Mouse (Mus musculus) embryonic fibroblast, embryonic 13.5 days (primary cell): ENCODE results near the gene Actn4. TPM values are rescaled to one million over a fixed set of nuclear protein-coding genes. Genes with fewer than 3 reads are reported as not detected.
A peak's percentile ranks its signal among the peaks of the same experiment; 100 is the strongest.
"Not testable (repeated sequence)": the region's sequence is repeated elsewhere in the genome, so short reads cannot be mapped to it uniquely, and the experiment has no call there.

ENCODE experiments used
- H3K27ac ChIP-seq: 2 replicates; pipeline ENCODE4 v1.5.1; 2012; ENCODE audit warnings: low read length, control low read depth, inconsistent platforms; ENCODE audit not compliant: insufficient read depth
- H3K4me1 ChIP-seq: 2 replicates; pipeline ENCODE4 v1.6.1; 2011; ENCODE audit warnings: low read length; ENCODE audit not compliant: control insufficient read depth, insufficient read depth
- H3K4me3 ChIP-seq: 2 replicates; pipeline ENCODE4 v1.5.1; 2011; ENCODE audit warnings: mild to moderate bottlenecking, control low read depth, low read length; ENCODE audit not compliant: insufficient read depth
- CTCF ChIP-seq: IDR thresholded peaks from 2 replicates; pipeline ENCODE4 v1.5.1; 2011; ENCODE audit warnings: mild to moderate bottlenecking, control low read depth, low read length, moderate library complexity, borderline replicate concordance; ENCODE audit not compliant: insufficient read depth
- POLR2A ChIP-seq: IDR thresholded peaks from 2 replicates; pipeline ENCODE4 v1.6.1; 2011; ENCODE audit warnings: low read depth, mild to moderate bottlenecking, control low read depth, low read length, moderate library complexity
- polyA plus RNA-seq: library from polyadenylated mRNA; stranded (reverse); fragments of >200 nt; gene quantifications from 2 replicates; pipeline ENCODE4 v1.2.4, GENCODE M21; 2011; ENCODE audit warnings: low read depth; ENCODE audit not compliant: missing spikeins, insufficient read length

The Actn4 gene
- polyA plus RNA-seq, 1 experiment, result 446 TPM

- no peak for TF ChIP-seq CTCF
- TF ChIP-seq POLR2A, result no peak
Observed at GRCm38 (mm10) chr7:28879606-28880005, 82.5 kb downstream of the Actn4 start.

DNA sequence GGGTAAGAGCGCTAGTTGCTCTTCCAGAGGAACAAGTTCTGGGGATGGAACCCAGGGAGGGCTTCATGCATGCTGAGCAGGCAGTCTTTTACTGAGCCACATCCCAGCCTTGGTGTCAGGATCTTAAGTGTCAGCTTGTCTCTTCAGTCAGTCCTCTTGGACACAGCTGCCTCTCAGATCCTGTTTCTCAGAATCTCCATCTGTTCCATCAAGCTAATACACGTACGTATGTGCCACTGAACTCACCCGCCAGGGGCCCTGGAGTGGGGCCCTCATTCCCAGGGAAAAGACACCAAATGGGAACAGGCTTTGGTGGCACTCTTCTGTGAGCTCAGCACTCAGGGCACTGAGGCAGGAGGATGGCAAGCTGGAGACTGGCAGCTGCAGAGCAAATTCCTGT lies 84.3 kb downstream of the Actn4 start:
- H3K4me3 ChIP-seq, result no peak overlapping the region
- H3K27ac ChIP-seq, result no peak overlapping the region
- TF ChIP-seq CTCF (no peak), POLR2A (no peak)
- no peaks in the 10 kb centered on the region for H3K4me1 ChIP-seq

More at GRCm38 (mm10) chr7:28879606-28880005, 82.5 kb downstream of the Actn4 start:
- Histone ChIP-seq H3K27ac (no peak overlapping the region), H3K4me1 (no peaks in the 10 kb centered on the region), H3K4me3 (no peak overlapping the region)

GRCm38 (mm10) chr7:28877155-28877554 lies 85.0 kb downstream of the Actn4 start:
- no peaks in the 10 kb centered on the region for H3K4me1 ChIP-seq
- H3K4me3 ChIP-seq, result no peak overlapping the region
- no peak overlapping the region for H3K27ac ChIP-seq
- TF ChIP-seq CTCF, result no peak
- no peak for TF ChIP-seq POLR2A

DNA sequence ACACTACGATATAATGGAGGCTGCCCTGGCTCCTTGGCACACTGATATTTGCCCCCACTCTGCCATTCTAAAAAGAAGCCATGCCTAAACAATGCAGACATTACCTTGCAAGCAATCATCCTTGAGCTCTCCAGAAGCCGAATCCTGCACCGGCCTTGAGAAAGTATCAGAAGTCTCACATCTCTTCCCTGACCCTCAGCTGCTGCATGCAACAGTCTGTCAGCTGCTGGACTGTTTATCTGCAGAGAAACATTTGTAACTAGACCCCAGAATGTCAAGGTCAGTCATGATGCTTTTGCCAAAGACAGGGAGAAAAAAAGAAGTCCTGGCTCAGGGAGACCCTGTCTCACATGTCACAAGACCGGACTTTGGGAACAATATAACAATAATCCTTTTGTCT lies 86.0 kb downstream of the Actn4 start:
- no peak for TF ChIP-seq POLR2A
- TF ChIP-seq CTCF, result no peak
- H3K4me1 ChIP-seq, result no peaks in the 10 kb centered on the region
- no peak overlapping the region for H3K27ac ChIP-seq
- no peak overlapping the region for H3K4me3 ChIP-seq

GRCm38 (mm10) chr7:28874565-28874964 lies 87.6 kb downstream of the Actn4 start:
- Histone ChIP-seq H3K27ac (no peak overlapping the region), H3K4me1 (no peaks in the 10 kb centered on the region), H3K4me3 (no peak overlapping the region)
- no peak for TF ChIP-seq CTCF
- TF ChIP-seq POLR2A, result no peak

- no peaks in the 10 kb centered on the region for H3K4me1 ChIP-seq
- H3K4me3 ChIP-seq, result no peak overlapping the region
- no peak overlapping the region for H3K27ac ChIP-seq
- no peak for TF ChIP-seq CTCF
- TF ChIP-seq POLR2A, result no peak
Observed at GRCm38 (mm10) chr7:28870901-28871664, 91.1 kb downstream of the Actn4 start.

DNA sequence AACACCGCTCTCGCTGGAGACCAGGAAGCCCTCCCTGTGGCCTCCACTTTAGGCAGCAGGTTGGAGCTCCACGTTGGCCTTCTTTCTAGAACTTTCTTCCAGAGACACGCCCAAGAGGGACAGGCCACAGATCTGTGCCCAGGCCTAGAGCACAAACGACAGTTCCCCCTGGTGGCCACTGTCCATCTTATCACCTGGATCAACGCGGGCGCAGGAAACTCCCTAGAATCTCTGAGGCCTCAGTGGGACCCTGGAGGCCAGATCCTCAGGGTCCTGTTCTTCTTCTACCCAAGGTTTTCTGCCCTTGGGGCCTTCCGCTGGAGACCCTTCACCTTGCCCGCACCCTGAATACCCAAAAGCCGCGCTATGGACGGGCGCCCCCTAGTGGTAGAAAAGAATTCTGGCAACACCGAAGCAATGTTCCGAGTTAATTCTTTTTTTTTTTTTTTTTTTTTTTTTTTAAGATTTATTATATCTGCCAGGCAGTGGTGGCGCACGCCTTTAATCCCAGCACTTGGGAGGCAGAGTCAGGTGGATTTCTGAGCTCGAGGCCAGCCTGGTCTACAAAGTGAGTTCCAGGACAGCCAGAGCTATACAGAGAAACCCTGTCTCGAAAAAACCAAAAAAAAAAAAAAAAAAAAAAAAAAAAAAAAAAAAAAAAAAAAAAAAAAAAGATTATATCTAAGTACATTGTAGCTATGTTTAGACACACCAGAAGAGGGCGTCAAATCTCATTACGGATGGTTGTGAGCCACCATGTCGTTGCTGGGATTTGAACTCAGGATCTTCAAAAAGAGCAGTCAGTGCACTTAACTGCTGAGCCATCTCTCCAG lies 94.4 kb downstream of the Actn4 start:
- not testable (repeated sequence) for H3K27ac ChIP-seq, H3K4me1 ChIP-seq, H3K4me3 ChIP-seq
- peak; percentile 42 for TF ChIP-seq CTCF

DNA sequence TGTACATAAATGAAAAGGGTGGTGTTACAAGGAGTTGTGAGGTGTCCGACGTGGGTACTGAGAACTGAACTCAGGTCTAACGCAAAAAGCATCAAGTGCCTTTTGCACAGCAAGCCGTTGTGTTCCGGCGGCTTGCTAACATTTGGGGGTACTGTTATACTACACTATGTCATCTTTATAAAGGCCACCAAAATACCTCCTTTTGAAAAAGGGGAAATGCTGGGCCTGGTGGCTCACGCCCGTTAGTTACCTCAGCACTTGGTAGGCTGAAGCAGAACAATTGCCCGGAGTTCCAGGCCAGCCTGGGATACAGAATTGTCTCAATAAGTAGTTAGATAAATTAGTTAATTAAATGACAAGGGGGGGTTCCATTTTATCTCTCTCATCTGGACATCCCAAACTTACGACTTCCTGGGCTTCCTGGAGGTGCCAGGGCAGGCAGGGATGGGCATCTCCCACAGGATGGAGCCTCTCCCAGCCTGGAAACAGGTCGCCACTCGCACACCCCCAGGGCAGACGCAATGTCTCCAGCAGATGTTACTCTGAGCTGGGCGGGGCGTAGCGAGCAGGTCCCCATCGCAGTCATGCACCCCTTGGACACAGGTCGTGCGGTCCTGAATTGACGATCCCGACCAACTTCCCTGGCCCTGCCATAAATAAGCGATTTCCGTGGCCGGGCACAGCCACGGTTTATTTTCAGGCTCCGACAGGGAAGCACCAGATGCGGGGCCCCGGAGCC lies 95.2 kb downstream of the Actn4 start:
- TF ChIP-seq POLR2A (no peak), CTCF (no peak)
- H3K4me3 ChIP-seq, result no peak overlapping the region
- H3K27ac ChIP-seq, result no peak overlapping the region
- H3K4me1 ChIP-seq, result peaks cover 9% of the 10 kb centered on the region; the same call in 1 of the 2 replicates

DNA sequence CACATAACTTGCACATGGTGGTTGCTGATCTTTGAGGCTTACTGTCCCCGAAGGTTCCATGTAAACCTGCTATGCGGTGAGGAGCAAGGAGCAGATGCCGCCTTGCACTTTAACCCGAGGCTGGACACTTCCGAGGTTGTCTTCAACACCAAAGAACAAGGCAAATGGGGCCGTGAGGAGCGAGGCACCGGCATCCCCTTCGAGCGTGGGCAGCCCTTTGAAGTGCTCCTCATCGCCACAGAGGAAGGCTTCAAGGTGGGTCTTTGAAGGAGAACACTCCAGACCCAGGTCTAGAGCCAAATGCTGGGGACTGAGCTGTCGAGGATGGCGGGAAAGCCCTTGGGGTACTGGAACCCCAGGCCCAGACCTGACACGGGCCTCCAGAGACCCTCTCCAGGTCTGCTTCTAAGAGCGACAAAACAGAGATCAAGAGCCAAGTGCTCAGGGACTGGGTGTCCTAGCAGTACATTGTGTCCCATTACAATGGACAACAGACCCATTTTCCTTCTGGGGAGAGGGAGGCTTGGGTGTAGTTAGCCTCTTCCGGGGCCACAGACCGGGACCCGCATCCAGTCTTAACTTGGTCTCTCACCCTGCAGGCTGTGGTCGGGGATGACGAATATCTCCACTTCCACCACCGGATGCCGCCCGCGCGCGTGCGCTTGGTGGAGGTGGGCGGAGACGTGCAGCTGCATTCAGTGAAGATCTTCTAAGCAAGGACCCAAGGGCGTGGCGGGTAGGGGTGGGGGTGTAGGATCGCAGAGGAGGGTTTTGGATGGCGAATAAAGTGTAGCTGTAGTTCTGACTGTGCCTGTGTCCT lies 96.4 kb downstream of the Actn4 start:
- peaks cover 9% of the 10 kb centered on the region; the same call in 1 of the 2 replicates for H3K4me1 ChIP-seq
- peak overlapping the region; percentile 36; the same call in 1 of the 2 replicates for H3K27ac ChIP-seq
- TF ChIP-seq CTCF (no peak), POLR2A (peak; percentile 50; the same call in 1 of the 2 replicates)
- no peak overlapping the region for H3K4me3 ChIP-seq
